Mouse (Mus musculus): ENCODE results near the gene Rilp.

Gene Rilp

GRCm38 (mm10) chr11:75509741-75510626 lies at the start of gene Rilp:
Rilp (plus strand) TSS chr11:75510094.
- peak; percentile 58 for DNase-seq

- DNase-seq: peak; percentile 94
These were observed 49.6 kb upstream of the Rilp start for GRCm38 (mm10) chr11:75460103-75460843.

DNA sequence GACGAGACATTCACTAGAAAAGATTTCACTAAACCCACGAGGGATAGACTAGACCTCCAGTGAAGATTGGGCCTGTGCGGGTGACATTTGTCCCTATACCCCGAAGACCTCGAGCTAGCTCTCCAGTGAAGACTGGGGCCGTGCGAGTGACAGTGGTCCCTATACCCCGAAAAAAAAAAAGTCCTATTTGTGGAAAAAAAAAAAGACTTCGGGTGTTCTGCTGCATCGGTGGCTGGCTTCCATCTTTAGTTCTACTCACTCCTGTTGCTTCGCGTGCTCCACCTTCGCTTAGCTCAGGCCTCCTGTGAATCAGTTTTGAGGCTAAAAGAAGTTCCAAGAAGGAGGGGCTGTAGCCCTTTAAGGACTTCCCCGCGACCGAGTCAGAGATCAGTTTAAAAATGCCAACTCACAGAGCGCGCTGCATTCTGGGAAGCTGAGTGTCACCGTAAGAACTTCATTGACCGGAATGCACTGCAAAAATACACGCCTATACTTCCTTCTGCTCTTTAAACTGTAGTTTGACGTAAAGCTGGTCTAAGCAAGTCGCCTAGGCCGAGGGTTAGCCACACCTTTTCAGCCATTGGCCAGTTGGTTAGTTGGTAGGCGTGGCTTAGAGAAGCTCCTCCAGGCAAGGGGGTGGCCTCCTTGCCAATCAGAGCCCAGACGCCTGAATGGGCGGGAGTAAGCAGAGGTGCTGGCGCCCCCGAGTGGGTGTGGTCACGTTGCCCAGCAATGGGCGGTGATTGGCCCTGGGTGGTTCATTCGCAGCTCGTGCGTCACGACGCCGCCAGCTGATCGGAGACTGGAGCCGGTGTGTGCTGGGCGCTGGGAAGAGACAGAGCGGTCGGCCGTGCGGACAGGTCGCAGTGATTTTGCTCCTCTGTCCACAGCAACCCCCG lies 48.8 kb upstream of the Rilp start, which contains the start of gene Tlcd2:
Gene Tlcd2 (plus strand): TSS at position 872 of the 899 bp plus-strand sequence.
- DNase-seq: peak; percentile 100

- no peak for DNase-seq
These were observed 48.1 kb upstream of the Rilp start for GRCm38 (mm10) chr11:75461743-75462252.

- peak; percentile 90 for DNase-seq
These were observed 47.6 kb upstream of the Rilp start for GRCm38 (mm10) chr11:75462253-75462783.

DNA sequence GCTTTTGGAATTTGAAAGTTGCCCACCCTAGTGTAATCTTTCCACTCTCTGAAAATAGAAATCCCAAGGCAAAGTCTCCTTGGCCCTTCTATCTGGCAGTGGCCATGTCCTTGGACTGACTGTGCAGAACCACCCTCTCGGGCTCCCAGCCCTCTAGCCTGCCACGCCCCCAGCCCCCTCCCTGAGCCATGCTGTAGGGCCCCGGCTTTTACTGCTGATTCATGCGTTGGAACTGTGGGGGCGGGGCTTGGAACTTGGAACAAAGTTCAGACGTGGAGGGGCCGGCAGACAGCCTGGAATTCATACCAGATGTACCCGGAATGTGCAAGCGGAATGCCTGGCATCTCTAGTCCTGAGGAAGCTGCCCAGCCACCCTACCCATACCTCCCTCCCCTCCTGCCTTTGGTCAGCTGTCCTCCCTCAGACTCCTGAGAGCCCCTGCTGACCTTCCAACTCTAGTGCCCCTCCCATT lies 47.0 kb upstream of the Rilp start:
- DNase-seq: peak; percentile 98

GRCm38 (mm10) chr11:75463624-75464023 lies 46.3 kb upstream of the Rilp start:
- no peak for DNase-seq

- no peak for DNase-seq
These were observed 45.5 kb upstream of the Rilp start for GRCm38 (mm10) chr11:75464417-75464816.

DNA sequence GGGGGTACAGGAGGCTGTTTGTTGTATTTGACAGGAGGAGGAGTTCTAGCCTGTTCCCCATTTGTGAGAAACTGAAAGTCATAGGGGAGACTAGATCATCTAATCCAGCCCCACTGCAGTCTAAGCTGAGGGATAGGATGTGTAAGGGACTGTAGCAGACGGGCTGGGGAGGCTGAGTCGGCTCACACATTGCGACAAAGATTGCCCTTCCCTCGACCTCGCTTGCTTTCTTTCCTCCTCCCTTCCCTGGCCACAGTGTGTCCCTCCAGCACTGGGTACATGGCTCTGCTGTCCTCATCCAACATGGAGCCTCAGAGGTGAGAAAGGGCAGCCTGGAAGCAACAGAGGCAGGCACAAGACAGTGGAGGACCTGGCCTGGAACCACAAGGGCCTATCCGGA lies 44.8 kb upstream of the Rilp start:
- DNase-seq: no peak

- DNase-seq: no peak
These were observed 43.0 kb upstream of the Rilp start for GRCm38 (mm10) chr11:75466731-75467505.

- peak; percentile 86 for DNase-seq
These were observed 42.2 kb upstream of the Rilp start for GRCm38 (mm10) chr11:75467512-75468215.

DNA sequence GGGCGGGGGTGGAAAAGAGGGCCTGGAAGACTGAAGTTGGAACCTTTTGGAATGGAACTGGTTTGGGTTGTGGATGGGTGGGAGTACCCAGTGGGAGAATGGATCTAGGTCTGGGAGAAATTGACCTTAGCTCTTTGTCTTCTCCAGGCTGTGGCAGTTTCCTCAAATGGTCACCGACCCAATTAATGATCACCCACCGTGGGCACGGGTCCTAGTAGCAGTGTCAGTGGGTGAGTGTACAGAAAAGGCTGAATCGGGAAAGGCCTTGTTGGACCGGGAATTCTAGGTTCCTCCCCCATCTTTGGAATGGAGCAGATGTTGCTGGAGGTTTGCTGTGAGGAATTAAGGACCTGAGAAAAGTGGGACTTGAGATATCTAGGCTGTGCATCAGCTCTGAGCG lies 41.5 kb upstream of the Rilp start:
- DNase-seq: no peak

GRCm38 (mm10) chr11:75469261-75469660 lies 40.6 kb upstream of the Rilp start:
- no peak for DNase-seq

DNA sequence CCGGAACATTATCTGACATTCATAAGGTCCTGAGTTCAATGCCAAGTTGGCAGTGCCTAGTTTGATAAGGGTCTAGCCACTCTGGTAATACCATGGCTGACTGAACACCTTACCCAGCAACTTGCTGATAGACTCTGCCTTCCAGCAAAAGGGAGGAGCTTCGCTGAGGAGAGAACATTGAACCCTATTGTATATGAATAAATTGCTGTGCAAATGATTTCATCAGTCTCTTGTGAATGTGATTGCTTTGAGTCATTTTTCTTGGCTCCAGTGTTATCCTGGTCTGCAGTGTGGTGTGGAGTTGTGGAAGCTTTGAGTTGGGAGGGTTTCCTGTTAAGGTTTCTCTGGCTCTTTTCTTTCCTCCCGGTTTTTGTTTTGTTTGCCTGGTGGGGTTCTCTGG lies 39.2 kb upstream of the Rilp start:
- DNase-seq: no peak

GRCm38 (mm10) chr11:75472469-75473081 lies 37.3 kb upstream of the Rilp start:
- DNase-seq: no peak

DNA sequence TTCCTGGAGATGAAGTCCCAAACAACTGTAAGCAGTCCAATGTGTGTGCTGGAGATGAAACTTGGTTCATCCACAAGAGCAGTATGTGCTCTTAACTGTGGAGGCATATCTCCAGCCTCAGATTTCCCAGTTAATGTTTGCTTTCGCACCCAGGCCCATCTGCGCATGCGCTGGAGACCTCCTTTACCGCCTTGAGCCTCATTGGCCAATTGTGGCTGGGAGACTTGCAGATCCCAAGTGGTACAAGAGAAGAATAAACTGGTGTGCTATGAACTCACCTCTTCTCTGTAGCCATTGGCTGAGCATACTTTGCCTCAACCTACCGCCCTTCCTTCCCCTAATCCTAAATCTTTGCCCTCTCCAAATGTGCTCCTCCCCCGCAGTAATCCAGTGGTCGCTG lies 36.5 kb upstream of the Rilp start:
- no peak for DNase-seq

DNA sequence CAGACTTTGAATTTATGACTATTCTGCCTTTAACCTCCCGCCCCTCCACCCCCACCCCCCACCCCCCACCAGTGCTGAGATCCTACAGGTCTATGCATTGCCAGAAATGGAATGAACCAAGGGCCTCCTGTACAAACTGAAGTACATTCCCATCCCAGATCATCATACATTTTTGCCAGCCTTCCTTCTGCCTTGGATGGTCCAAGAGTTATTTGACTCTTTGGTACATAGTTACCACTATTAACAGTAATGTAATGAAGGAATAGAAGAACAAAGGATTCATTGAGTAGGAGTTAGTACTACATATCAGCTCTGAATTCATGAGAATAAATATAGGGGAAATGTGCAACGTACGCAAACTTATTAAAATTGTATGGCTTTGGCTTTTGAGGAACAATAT lies 23.7 kb upstream of the Rilp start:
- DNase-seq: no peak

DNA sequence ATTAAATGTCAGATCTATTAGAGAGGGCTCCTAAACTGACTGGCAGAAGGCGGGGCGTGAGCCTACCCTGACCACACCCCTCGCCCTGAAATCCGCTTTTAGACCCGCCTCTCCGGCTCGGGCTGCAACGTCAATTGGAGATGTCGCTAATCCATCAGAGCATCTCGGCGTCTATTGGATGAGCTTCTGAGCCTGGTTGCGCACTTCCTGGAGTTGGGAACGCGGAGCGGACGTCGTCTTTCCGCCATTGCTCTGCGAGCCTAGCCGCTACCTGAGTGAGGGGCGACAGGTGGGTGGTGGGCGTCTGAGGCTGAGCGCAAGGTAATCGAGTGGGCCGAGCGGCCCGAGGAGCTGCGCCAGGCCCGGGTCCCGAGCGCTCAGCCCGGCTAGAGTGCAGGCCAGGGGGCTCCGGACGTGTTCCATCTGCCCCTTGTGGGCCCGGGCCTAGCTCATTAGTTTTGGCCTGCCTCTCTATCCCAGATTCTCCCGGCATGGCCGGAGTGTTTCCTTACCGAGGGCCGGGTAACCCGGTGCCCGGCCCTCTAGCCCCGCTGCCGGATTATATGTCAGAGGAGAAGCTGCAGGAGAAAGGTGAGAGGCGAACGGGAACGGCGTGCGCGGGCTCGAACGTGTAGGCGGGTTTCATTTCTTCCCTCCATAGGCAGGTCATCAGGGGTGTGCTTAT lies 23.2 kb upstream of the Rilp start, which contains the start of gene Prpf8:
Gene Prpf8 (plus strand): TSS at position 216 of the 685 bp plus-strand sequence.
- DNase-seq: peak; percentile 96

GRCm38 (mm10) chr11:75487496-75487895 lies 22.4 kb upstream of the Rilp start:
- DNase-seq: no peak
